29 mouse cellular contexts compared by ENCODE assay signal in genomic region chr3:36489590-36489910, GRCm38 (mm10). TPM values are rescaled to one million over a fixed set of nuclear protein-coding genes. Genes with fewer than 3 reads are reported as not detected.
"Had no signal": no experiment of that assay in that cellular context is flagged by ENCODE, and none has a peak within 500 bp of the region (broad histone marks: within the 10 kb centered on the region; RNA-seq: fewer than 3 reads in every experiment).

No protein-coding gene starts in this region.

- DNase-seq: gastrocnemius, adult 2 months; gastrocnemius, postnatal 10 days; gastrocnemius, postnatal 25 days; heart, adult 2 months; heart, postnatal 14 days; heart, postnatal 36 days; kidney, adult 11 months; kidney, adult 2 months; kidney, adult 9 months; kidney, postnatal 14 days; kidney, postnatal 36 days; liver; liver, embryonic 13.5 days had no signal

- H3K4me3 ChIP-seq: gastrocnemius, adult 2 months; heart, adult 2 months; heart, embryonic 13.5 days; heart, embryonic 15.5 days; hindbrain, embryonic 13.5 days; hindbrain, embryonic 15.5 days; kidney, embryonic 15.5 days; left cerebral cortex, adult 2 months; limb, embryonic 10.5 days; limb, embryonic 12.5 days; liver, embryonic 13.5 days had no signal

- H3K36me3 ChIP-seq: heart, embryonic 13.5 days; heart, embryonic 15.5 days; hindbrain, embryonic 13.5 days; hindbrain, embryonic 15.5 days; kidney, embryonic 15.5 days; limb, embryonic 10.5 days; limb, embryonic 12.5 days; liver, embryonic 13.5 days had no signal

- H3K27me3 ChIP-seq: heart, embryonic 13.5 days; heart, embryonic 15.5 days; hindbrain, embryonic 13.5 days; hindbrain, embryonic 15.5 days; kidney, embryonic 15.5 days; limb, embryonic 12.5 days; liver, embryonic 13.5 days had no signal

- H3K9ac ChIP-seq: heart, embryonic 13.5 days; heart, embryonic 15.5 days; hindbrain, embryonic 13.5 days; hindbrain, embryonic 15.5 days; kidney, embryonic 15.5 days; limb, embryonic 12.5 days; liver, embryonic 13.5 days had no signal

- H3K4me1 ChIP-seq: heart, embryonic 15.5 days; hindbrain, embryonic 15.5 days; kidney, embryonic 15.5 days; limb, embryonic 10.5 days; limb, embryonic 12.5 days had no signal

- H3K27ac ChIP-seq: gastrocnemius, adult 2 months; heart, adult 2 months; heart, embryonic 13.5 days; heart, embryonic 15.5 days; hindbrain, embryonic 13.5 days; hindbrain, embryonic 15.5 days; hindbrain, postnatal 0 days; kidney, embryonic 15.5 days; kidney, postnatal 0 days; left cerebral cortex, adult 2 months; limb, embryonic 10.5 days; limb, embryonic 12.5 days; liver, embryonic 13.5 days had no signal

- H3K9me3 ChIP-seq: heart, embryonic 13.5 days; heart, embryonic 15.5 days; hindbrain, embryonic 13.5 days; hindbrain, embryonic 15.5 days; kidney, embryonic 15.5 days; limb, embryonic 10.5 days; limb, embryonic 12.5 days; liver, embryonic 13.5 days had no signal

RNA-seq across cellular contexts. Expression of gene 1810062G17Rik, which starts 13.8 kb away (rescaled TPM):
- total RNA-seq: gastrocnemius, adult 2 months; gastrocnemius, postnatal 25 days; heart, adult 2 months; hematopoietic stem cell, adult 5-6 weeks; hindbrain, postnatal 0 days; layer of hippocampus, adult 18-20 months; layer of hippocampus, postnatal 25 days; left cerebral cortex, adult 2 months; left cerebral cortex, postnatal 36 days had no signal
- polyA plus RNA-seq: hindbrain, embryonic 13.5 days had no signal

RNA-seq across cellular contexts. Expression of gene Gm11549, which starts 32.1 kb away (rescaled TPM):
- total RNA-seq: gastrocnemius, adult 2 months; gastrocnemius, postnatal 25 days; heart, adult 2 months; heart, postnatal 14 days; heart, postnatal 36 days; hematopoietic stem cell, adult 5-6 weeks had no signal
- polyA plus RNA-seq: gonadal fat pad, adult 2 months; heart, adult 2 months; kidney, adult 2 months; kidney, postnatal 0 days; limb, embryonic 10.5 days; liver, embryonic 11.5 days; liver, embryonic 13.5 days had no signal
